Mouse (Mus musculus) effector memory CD4-positive, alpha-beta T cell, adult 5 months (primary cell): ENCODE measurements around the gene Crxos. TPM values are rescaled to one million over a fixed set of nuclear protein-coding genes. Genes with fewer than 3 reads are reported as not detected.

ENCODE experiments used
- polyA plus RNA-seq: library from polyadenylated mRNA; unstranded; fragments of 100-300 nt; shearing (Covaris generic); gene quantifications from one replicate; pipeline ENCODE4 v1.2.1, GENCODE M21; 2017

Crxos gene
- not detected for polyA plus RNA-seq

DNA sequence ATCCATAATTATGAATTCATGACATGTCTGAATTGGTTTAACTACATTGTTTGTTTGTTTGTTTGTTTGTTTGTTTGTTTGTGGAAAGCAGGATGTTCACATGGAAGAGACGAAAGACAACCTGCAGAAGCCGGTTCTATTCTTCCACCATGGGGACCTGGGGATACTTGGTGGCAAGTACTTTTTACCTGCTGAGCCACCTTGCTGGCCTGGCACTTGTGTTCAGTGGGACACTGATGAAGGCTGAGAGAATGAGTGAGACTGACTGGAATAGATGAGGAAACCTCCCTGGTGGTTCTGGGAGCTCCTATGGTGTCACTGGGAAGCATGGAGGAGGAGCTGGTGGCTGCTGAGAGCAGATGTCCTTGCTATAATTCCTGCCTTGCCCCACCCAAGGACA lies at the start of gene Crxos:
Gene Crxos, plus strand, starts transcription at position 301 of the 400 bp plus-strand sequence.

GRCm38 (mm10) chr7:15839578-15839977 lies 42.8 kb upstream of the Crxos start, which contains the start of gene Obox6:
Gene Obox6, minus strand, starts transcription at chr7:15839678.

DNA sequence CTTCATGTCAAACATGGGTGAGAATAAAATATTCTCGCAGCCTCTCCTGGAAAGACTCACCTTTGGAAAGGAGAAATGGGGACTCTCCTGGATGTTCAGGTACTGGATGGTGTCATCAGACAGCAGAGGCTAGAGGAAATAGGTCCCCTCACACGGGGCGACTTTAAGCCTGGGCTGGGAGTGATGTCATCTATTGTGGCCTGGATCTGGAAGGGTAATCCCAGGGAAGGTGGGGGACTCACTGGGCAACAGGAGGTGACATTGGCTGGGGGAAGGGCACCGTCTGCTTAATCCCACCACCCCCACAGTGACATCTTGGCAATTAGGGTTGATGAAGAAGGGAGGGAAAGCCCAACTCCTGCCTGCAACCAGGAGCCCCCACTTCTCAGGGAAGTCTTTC lies 2.7 kb upstream of the Crxos start, which contains the start of gene Crx:
Gene Crx, minus strand, starts transcription at position 213 of the 400 bp plus-strand sequence.

DNA sequence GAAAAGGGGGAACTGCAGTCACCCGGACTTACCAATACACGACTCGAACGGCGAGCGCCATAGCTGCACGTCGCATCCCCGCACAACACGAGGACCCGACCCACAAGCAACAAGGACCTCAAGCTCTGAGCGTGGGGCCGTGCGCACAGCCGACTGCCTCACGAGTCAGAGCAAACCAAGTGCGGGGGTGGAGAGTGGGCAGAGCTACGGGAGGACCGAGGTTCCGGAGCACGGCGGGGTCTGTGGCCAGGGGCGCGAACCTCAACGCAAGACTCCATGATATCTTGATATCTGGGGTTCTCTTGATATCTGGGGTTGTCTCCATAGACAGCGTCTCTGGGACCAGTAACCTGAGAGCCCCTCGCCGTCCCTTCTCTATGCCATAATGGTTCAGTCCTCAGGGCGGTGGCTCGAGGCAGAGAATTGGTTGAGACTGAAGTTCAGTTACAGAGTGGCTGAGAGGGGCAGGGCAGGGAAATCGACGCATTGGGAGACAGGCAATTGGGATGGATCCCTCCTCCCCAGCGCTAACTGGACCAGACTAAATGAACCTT lies 39.9 kb downstream of the Crxos start, which contains the start of gene Selenow:
Gene Selenow, minus strand, starts transcription at position 183 of the 554 bp plus-strand sequence.

GRCm38 (mm10) chr7:15945721-15946536 lies 63.5 kb downstream of the Crxos start, which contains the start of gene Nop53:
Gene Nop53, minus strand, starts transcription at chr7:15946074.

Other genes starting within 250 kb of the Crxos start
- not detected for gene Obox3, start 242.7 kb upstream of the Crxos start, polyA plus RNA-seq
- not detected for gene Obox5, start 132.5 kb upstream of the Crxos start, polyA plus RNA-seq
- not detected for gene Obox6, start 42.9 kb upstream of the Crxos start, polyA plus RNA-seq
- gene Crx, start 2.6 kb upstream of the Crxos start, polyA plus RNA-seq: not detected
- gene Selenow, start 39.8 kb downstream of the Crxos start, polyA plus RNA-seq: 435 TPM
- gene Nop53, start 63.5 kb downstream of the Crxos start, polyA plus RNA-seq: 1,030 TPM
- 0.12 TPM for gene Ehd2, start 85.0 kb downstream of the Crxos start, polyA plus RNA-seq
- 7.1 TPM for gene Bicra, start 165.3 kb downstream of the Crxos start, polyA plus RNA-seq
- gene Zfp541, start 179.2 kb downstream of the Crxos start, polyA plus RNA-seq: 0.09 TPM
- 313 TPM for gene Napa, start 215.8 kb downstream of the Crxos start, polyA plus RNA-seq
- gene Kptn, start 237.3 kb downstream of the Crxos start, polyA plus RNA-seq: 22.3 TPM
- gene Slc8a2, start 247.2 kb downstream of the Crxos start, polyA plus RNA-seq: not detected